9 mouse cellular contexts compared by ENCODE assay signal in the genomic region with DNA sequence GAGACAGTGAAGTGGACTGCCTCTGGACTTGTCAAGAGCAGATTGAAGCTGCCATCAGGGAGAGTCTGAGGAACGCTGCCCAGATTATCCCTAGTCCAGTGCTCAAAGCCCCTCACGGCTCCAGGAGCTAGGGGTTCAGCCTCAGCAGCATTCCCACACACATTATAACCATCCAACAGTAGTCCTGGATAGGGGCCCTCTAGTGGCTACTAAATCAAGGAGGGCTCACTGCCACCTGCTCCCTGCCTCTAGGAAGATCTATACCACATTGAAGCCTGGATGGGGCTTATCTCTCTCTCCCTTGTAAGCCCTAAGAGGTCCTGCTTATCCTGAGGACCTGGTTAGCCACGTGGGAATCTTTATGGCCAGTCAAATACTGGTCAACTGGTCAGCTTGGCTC. TPM values are rescaled to one million over a fixed set of nuclear protein-coding genes. Genes with fewer than 3 reads are reported as not detected.
DNase-seq lines count a peak whose midpoint lies in the region; ATAC-seq lines count a peak whose summit lies in the region.
"Had no signal": no experiment of that assay in that cellular context is flagged by ENCODE, and none has a peak within 500 bp of the region (broad histone marks: within the 10 kb centered on the region; RNA-seq: fewer than 3 reads in every experiment).

No protein-coding gene starts in this region.

- H3K27me3 ChIP-seq in kidney, embryonic 14.5 days (ENCODE audit: control insufficient read depth, insufficient read depth, low read length) = no peaks in the 10 kb centered on the region
- no peaks in the 10 kb centered on the region for H3K27me3 ChIP-seq in forebrain, embryonic 13.5 days
- no peaks in the 10 kb centered on the region for H3K27me3 ChIP-seq in midbrain, embryonic 12.5 days

- no peak overlapping the region for H3K27ac ChIP-seq in kidney, embryonic 14.5 days (ENCODE audit: low read depth, low read length)
- H3K27ac ChIP-seq in forebrain, embryonic 13.5 days = no peak overlapping the region
- H3K27ac ChIP-seq in midbrain, embryonic 12.5 days (replicated peaks) = no peak overlapping the region

- no peak overlapping the region for H3K4me2 ChIP-seq in kidney, embryonic 14.5 days (replicated peaks; ENCODE audit: low read depth, low read length)
- no peak overlapping the region for H3K4me2 ChIP-seq in forebrain, embryonic 13.5 days
- H3K4me2 ChIP-seq in midbrain, embryonic 12.5 days (replicated peaks) = no peak overlapping the region

- no peaks in the 10 kb centered on the region for H3K4me1 ChIP-seq in kidney, embryonic 14.5 days (ENCODE audit: control insufficient read depth, insufficient read depth, low read length)
- H3K4me1 ChIP-seq in forebrain, embryonic 13.5 days = peaks cover 8% of the 10 kb centered on the region; the same call in 1 of the 2 replicates
- H3K4me1 ChIP-seq in midbrain, embryonic 12.5 days = peaks cover 12% of the 10 kb centered on the region

- DNase-seq in adrenal gland, adult 2 months = peak; percentile 19
- DNase-seq in adrenal gland, adult 8-10 months = no peak
- no peak for DNase-seq in kidney, postnatal 25 days
- DNase-seq in adrenal gland, postnatal 4 days (ENCODE audit: low spot score in 2 of 2) = no peak
- no peak for DNase-seq in urinary bladder, postnatal 4 days (ENCODE audit: low spot score in 2 of 2)
- DNase-seq: left cerebral cortex, postnatal 4 days had no signal

- 0 out of 2 replicates have a peak, but pooled peaks have one; percentile 60 for ATAC-seq in kidney, embryonic 14.5 days (ENCODE audit: low FRiP score, low TSS enrichment)
- ATAC-seq in forebrain, embryonic 13.5 days = peak; percentile 46; the same call in 1 of the 2 replicates
- peak; percentile 60; the same call in 1 of the 2 replicates for ATAC-seq in midbrain, embryonic 12.5 days (ENCODE audit: low FRiP score, low read depth)

- H3K9me3 ChIP-seq in kidney, embryonic 14.5 days (ENCODE audit: control insufficient read depth, low read length) = no peaks in the 10 kb centered on the region
- H3K9me3 ChIP-seq in forebrain, embryonic 13.5 days (replicated peaks) = no peaks in the 10 kb centered on the region
- no peaks in the 10 kb centered on the region for H3K9me3 ChIP-seq in midbrain, embryonic 12.5 days

- no peak overlapping the region for H3K4me3 ChIP-seq in kidney, embryonic 14.5 days (ENCODE audit: low read length)
- H3K4me3 ChIP-seq in forebrain, embryonic 13.5 days = no peak overlapping the region
- H3K4me3 ChIP-seq in midbrain, embryonic 12.5 days = no peak overlapping the region

- H3K9ac ChIP-seq in kidney, embryonic 14.5 days (ENCODE audit: low read depth, low read length) = no peak overlapping the region
- H3K9ac ChIP-seq in forebrain, embryonic 13.5 days = no peak overlapping the region
- no peak overlapping the region for H3K9ac ChIP-seq in midbrain, embryonic 12.5 days (replicated peaks)

- no peaks in the 10 kb centered on the region for H3K36me3 ChIP-seq in kidney, embryonic 14.5 days (ENCODE audit: control insufficient read depth, insufficient read depth, low read length)
- no peaks in the 10 kb centered on the region for H3K36me3 ChIP-seq in forebrain, embryonic 13.5 days (ENCODE audit: poor library complexity, severe bottlenecking)
- H3K36me3 ChIP-seq in midbrain, embryonic 12.5 days = no peaks in the 10 kb centered on the region

- 43% methylated on average over 3 of the region's 3 CpGs for WGBS in kidney, embryonic 14.5 days
- 17% methylated on average over 3 of the region's 3 CpGs for WGBS in forebrain, embryonic 13.5 days
- WGBS in midbrain, embryonic 12.5 days = 24% methylated on average over 3 of the region's 3 CpGs

RNA-seq across cellular contexts. Expression of gene Osbpl8, which starts 16.1 kb away (rescaled TPM):
- total RNA-seq in adrenal gland, adult 2 months (2021) = 10 to 100 TPM; 24.8 to 24.9 TPM
- 1.2 and 1.6 TPM in 2 replicates for polyA plus RNA-seq in adrenal gland, adult 2 months (2012; rRNA removed)
- total RNA-seq in adrenal gland, adult 8-10 months (2022) = 10 to 100 TPM; 25.7 to 38.0 (median 33.1) TPM
- polyA plus RNA-seq in kidney, embryonic 14.5 days (2014; fragmentation: Nextera tagmentation; extraction: Ambion mirVana) = 5.5 and 9.6 TPM in 2 replicates
- 17.0 and 17.3 TPM in 2 replicates for polyA plus RNA-seq in forebrain, embryonic 13.5 days (2015; fragmentation: Nextera tagmentation; extraction: Ambion mirVana)
- polyA plus RNA-seq in midbrain, embryonic 12.5 days (2016; fragmentation: Nextera tagmentation; extraction: Ambion mirVana) = 21.3 and 25.5 TPM in 2 replicates
- 10 to 100 TPM; 30.8 to 33.9 TPM for total RNA-seq in adrenal gland, postnatal 4 days (2021)
